In the genomic region with DNA sequence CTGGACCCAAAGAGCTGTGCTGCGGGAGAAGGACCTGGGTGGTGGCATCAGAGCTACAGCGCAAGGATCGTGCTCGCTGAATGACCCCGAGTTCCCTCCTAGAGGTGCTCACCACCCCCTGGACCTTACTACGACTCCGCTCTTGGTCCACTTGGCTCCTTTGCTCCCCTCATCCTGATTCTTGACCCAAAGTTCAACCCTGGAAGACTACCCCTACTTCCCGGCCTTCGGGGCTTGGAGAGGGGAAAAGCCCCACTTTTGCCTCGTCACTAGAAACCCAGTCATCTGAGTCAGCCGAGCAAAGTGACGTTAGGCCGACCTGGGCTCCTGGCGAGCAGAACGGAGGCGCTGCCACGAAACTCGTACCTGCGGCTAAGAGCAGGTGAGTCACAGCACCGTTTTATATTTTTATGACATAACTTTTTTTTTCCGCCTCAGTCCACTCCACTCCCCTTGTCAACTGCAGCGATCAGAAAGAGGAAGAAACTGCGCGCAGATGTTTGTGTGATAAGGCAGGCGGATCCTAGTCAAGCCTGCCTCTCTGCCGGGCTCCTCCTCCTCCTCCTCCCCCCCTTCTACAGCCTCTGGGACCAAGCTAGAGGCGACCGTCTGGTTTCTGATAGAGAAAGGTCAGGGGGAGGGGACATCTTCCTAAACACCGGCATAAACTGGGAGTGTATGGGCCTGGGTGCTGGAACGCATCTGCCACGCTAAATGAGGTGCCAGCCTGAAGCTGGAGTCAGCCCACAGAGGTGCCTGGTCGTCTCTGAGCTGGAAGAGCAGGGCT, we compare ENCODE assay signal across 8 mouse cellular contexts. TPM values are rescaled to one million over a fixed set of nuclear protein-coding genes. Genes with fewer than 3 reads are reported as not detected.
A peak's percentile ranks its signal among the peaks of the same experiment; 100 is the strongest.
DNase-seq lines count a peak whose midpoint lies in the region; ATAC-seq and TF ChIP-seq lines count a peak whose summit lies in the region.

A gene (minus strand): TSS at position 502 of the 787 bp plus-strand sequence.

- peak within 1 kb of the TSS; percentile 55 for H3K9ac ChIP-seq in hindbrain, embryonic 13.5 days

- H3K4me1 ChIP-seq in bone marrow macrophage, adult 2 months (ENCODE audit: control insufficient read depth, insufficient read depth, low read length): peaks cover 7% of the 10 kb centered on the region
- peaks cover 12% of the 10 kb centered on the region for H3K4me1 ChIP-seq in hindbrain, embryonic 13.5 days (replicated peaks)
- peaks cover 7% of the 10 kb centered on the region for H3K4me1 ChIP-seq in lung, adult 2 months (ENCODE audit: control insufficient read depth, insufficient read depth, low read length)

- no peak for TF ChIP-seq POLR2A in bone marrow macrophage, adult 2 months (IDR thresholded peaks at IDR 0.05; ENCODE audit: borderline replicate concordance, low read depth, low read length)
- TF ChIP-seq POLR2A in lung, adult 2 months (IDR thresholded peaks at IDR 0.05; ENCODE audit: borderline replicate concordance, extremely low read depth, low read depth, low read length): peak; percentile 31; the same call in 1 of the 2 replicates

- TF ChIP-seq CTCF in bone marrow macrophage, adult 2 months (IDR thresholded peaks at IDR 0.05; ENCODE audit: low read depth, low read length): 0 out of 2 replicates have a peak, but pooled peaks have one; percentile 15
- no peak for TF ChIP-seq CTCF in lung, adult 2 months (IDR thresholded peaks at IDR 0.05; ENCODE audit: insufficient read depth, low read length)

- no peak within 1 kb of the TSS for H3K27ac ChIP-seq in bone marrow macrophage, adult 2 months (ENCODE audit: insufficient read depth, low read depth, low read length)
- H3K27ac ChIP-seq in hindbrain, embryonic 13.5 days: no peak within 1 kb of the TSS

- H3K9me3 ChIP-seq in hindbrain, embryonic 13.5 days: no peaks in the 10 kb centered on the region

- DNase-seq in adrenal gland, adult 2 months: peak; percentile 18
- no peak for DNase-seq in adrenal gland, adult 8-10 months
- DNase-seq in lung, adult 2 months: peak; percentile 68
- peak; percentile 40 for DNase-seq in retina, embryonic 14.5 days (ENCODE audit: low spot score)
- no peak for DNase-seq in cerebellum, postnatal 4 days (ENCODE audit: low spot score in 2 of 2)
- DNase-seq in gastrocnemius, adult 8-10 months (ENCODE audit: low spot score in 2 of 2): no peak

- no peak for ATAC-seq in hindbrain, embryonic 13.5 days (ENCODE audit: low FRiP score)

- peak within 1 kb of the TSS; percentile 56 for H3K4me2 ChIP-seq in hindbrain, embryonic 13.5 days

- no peaks in the 10 kb centered on the region for H3K36me3 ChIP-seq in hindbrain, embryonic 13.5 days

- H3K4me3 ChIP-seq in bone marrow macrophage, adult 2 months (ENCODE audit: insufficient read depth, low read length): peak within 1 kb of the TSS; percentile 50
- peak within 1 kb of the TSS; percentile 43 for H3K4me3 ChIP-seq in hindbrain, embryonic 13.5 days
- H3K4me3 ChIP-seq in lung, adult 2 months (replicated peaks; ENCODE audit: extremely low read depth, low read depth, low read length): peak within 1 kb of the TSS; percentile 81

- peaks cover 100% of the 10 kb centered on the region for H3K27me3 ChIP-seq in hindbrain, embryonic 13.5 days

- WGBS in hindbrain, embryonic 13.5 days: under 1% methylated on average over 31 of the region's 32 CpGs
- WGBS in lung, adult 2 months: 2% methylated on average over 32 of the region's 32 CpGs

RNA-seq across cellular contexts. Expression of the gene that starts here (rescaled TPM):
- not detected for total RNA-seq in adrenal gland, adult 2 months (2021)
- polyA plus RNA-seq in adrenal gland, adult 2 months (2012; rRNA removed): 0.03 TPM in 1 of 2 replicates, not detected in the other
- total RNA-seq in adrenal gland, adult 8-10 months (2022): not detected
- not detected in 2 replicates for polyA plus RNA-seq in bone marrow macrophage, adult 2 months (2012; ENCODE audit: insufficient read depth, insufficient read length, missing spikeins)
- polyA plus RNA-seq in hindbrain, embryonic 13.5 days (2015; fragmentation: Nextera tagmentation; extraction: Ambion mirVana): 0.43 and 1.1 TPM in 2 replicates
- polyA plus RNA-seq in lung, adult 2 months (2012; rRNA removed): 28.5 and 31.1 TPM in 2 replicates
- not detected for total RNA-seq in gastrocnemius, adult 8-10 months (2022)

Comparison
In these comparisons a context has a peak if more than half of its experiments do, and no peak if none do; other contexts are left out.
1. RNA of the gene that starts here (polyA plus RNA-seq): 28.5 to 31.1 TPM in lung, adult 2 months; 0.43 to 1.1 TPM in hindbrain, embryonic 13.5 days, 0.03 TPM in adrenal gland, adult 2 months and not detected in bone marrow macrophage, adult 2 months; every median in the first group is over 10 times any median in the second.
2. Peak in DNase-seq in adrenal gland, adult 2 months; RNA of the gene not detected or under 1 TPM.
3. DNase-seq: peak in lung, adult 2 months (single experiment) and retina, embryonic 14.5 days (single experiment); none in adrenal gland, adult 8-10 months (single experiment), cerebellum, postnatal 4 days (0 of 2) and gastrocnemius, adult 8-10 months (0 of 2).
4. Peak in every context shown above with its lines, with median percentiles within 50 percentile points of each other: H3K4me3 ChIP-seq.